Mouse (Mus musculus) stomach, postnatal 0 days (tissue): ENCODE data around the gene Ulk4.

Source experiments
- CTCF ChIP-seq: IDR thresholded peaks from 2 replicates; pipeline ENCODE4 v1.5.1; 2016; ENCODE audit warnings: antibody characterized with exemption, low read depth, mild to moderate bottlenecking, moderate library complexity
- EP300 ChIP-seq: optimal IDR thresholded peaks from 2 replicates; pipeline ENCODE3; 2016; ENCODE audit warnings: antibody characterized with exemption

- TF ChIP-seq CTCF, result no peak
- no peak for TF ChIP-seq EP300
Observed at GRCm38 (mm10) chr9:121128934-121129333, 148.1 kb downstream of the Ulk4 start.
